Mouse (Mus musculus) liver, embryonic 14.5 days (tissue): ENCODE data around the gene Sipa1. TPM values are rescaled to one million over a fixed set of nuclear protein-coding genes. Genes with fewer than 3 reads are reported as not detected.

Experiments
- ATAC-seq: fragments of 200-750 bp; cut with Nextera tagmentation; 2 replicates; pipeline ENCODE4 v1.8.0; 2017; ENCODE audit warnings: moderate number of reproducible peaks, mild to moderate bottlenecking, moderate library complexity; ENCODE audit not compliant: insufficient read depth
- DNase-seq, 3 experiments: peaks; one replicate each; pipeline ENCODE4 v3.0.0-alpha.2; 2012 to 2013; ENCODE audit warnings: low read depth in 3 of 3, low spot score in 3 of 3
- H3K27ac ChIP-seq: fragments of 300-500 bp; sonication (generic); 2 replicates; pipeline ENCODE4 v1.5.1; 2014; ENCODE audit warnings: moderate library complexity, mild to moderate bottlenecking, control low read depth, inconsistent platforms
- H3K27me3 ChIP-seq: fragments of 300-500 bp; sonication (generic); 2 replicates; pipeline ENCODE4 v1.6.1; 2014; ENCODE audit warnings: mild to moderate bottlenecking, low read length, moderate library complexity; ENCODE audit not compliant: control insufficient read depth, insufficient read depth
- H3K36me3 ChIP-seq: fragments of 300-500 bp; sonication (generic); replicated peaks from 2 replicates; pipeline ENCODE4 v1.6.1; 2014; ENCODE audit warnings: low read depth; ENCODE audit not compliant: control insufficient read depth, insufficient read depth
- H3K4me1 ChIP-seq, 2 experiments: fragments of 200-500 bp in 1 of 2; fragments of 300-500 bp in 1 of 2; sonication (generic) in 1 of 2; replicated peaks; 2 replicates each; pipeline ENCODE4 v1.6.1; 2012 to 2014; ENCODE audit warnings: antibody characterized with exemption in 1 of 2, inconsistent platforms in 1 of 2, low read length in 1 of 2; ENCODE audit not compliant: control insufficient read depth in 2 of 2, insufficient read depth in 2 of 2
- H3K4me2 ChIP-seq: fragments of 300-500 bp; sonication (generic); 2 replicates; pipeline ENCODE4 v1.6.1; 2014; ENCODE audit warnings: low read depth, mild to moderate bottlenecking, control low read depth, moderate library complexity
- H3K4me3 ChIP-seq, 2 experiments: fragments of 200-500 bp in 1 of 2; fragments of 300-500 bp in 1 of 2; sonication (generic) in 1 of 2; 2 replicates each; pipeline ENCODE4 v1.5.1; 2012 to 2014; ENCODE audit warnings: low read depth in 2 of 2, low read length in 2 of 2, mild to moderate bottlenecking in 2 of 2, control low read depth in 1 of 2, inconsistent platforms in 1 of 2, moderate library complexity in 1 of 2; ENCODE audit not compliant: insufficient read depth in 1 of 2
- H3K9ac ChIP-seq: fragments of 300-500 bp; sonication (generic); replicated peaks from 2 replicates; pipeline ENCODE4 v1.6.1; 2014; ENCODE audit warnings: mild to moderate bottlenecking, control low read depth, moderate library complexity
- H3K9me3 ChIP-seq: fragments of 300-500 bp; sonication (generic); 2 replicates; pipeline ENCODE4 v1.6.1; 2016; ENCODE audit warnings: low read length, mixed read lengths; ENCODE audit not compliant: control insufficient read depth
- CTCF ChIP-seq: IDR thresholded peaks from 2 replicates; pipeline ENCODE4 v1.5.1; 2016; ENCODE audit warnings: antibody characterized with exemption, low read depth, control low read depth
- EP300 ChIP-seq: IDR thresholded peaks from 2 replicates; pipeline ENCODE4 v1.6.1; 2016; ENCODE audit warnings: antibody characterized with exemption, low read depth
- WGBS: fragments of 180-500 bp; shearing (Covaris S2); extraction: QIAGEN DNeasy Blood & Tissue Kit; methylation state at CpG from one replicate; pipeline ENCODE4 v1.1.7; 2014; ENCODE audit not compliant: insufficient replicate concordance; 5-methylcytosine and 5-hydroxymethylcytosine counted together
- polyA plus RNA-seq, 2 experiments: library from polyadenylated mRNA; depleted of rRNA in 1 of 2; stranded (reverse) in 1 of 2; unstranded in 1 of 2; fragments of >200 nt; fragmentation: Nextera tagmentation in 1 of 2; extraction: Ambion mirVana in 1 of 2; gene quantifications; 2 replicates each; pipeline versions ENCODE4 v1.2.1 to v1.2.3; 2012 to 2014

The Sipa1 gene
- polyA plus RNA-seq, 2 experiments: 14.3 to 27.5 TPM

- Histone ChIP-seq H3K36me3 (peaks cover 63% of the 10 kb centered on the region), H3K27ac (no peak overlapping the region; the same call in 1 of the 2 replicates), H3K27me3 (no peaks in the 10 kb centered on the region), H3K4me1 (peaks cover 3 to 15% of the 10 kb centered on the region in 2 experiments; a peak in 2 of 4 replicates), H3K4me3 (no peak overlapping the region), H3K9me3 (no peaks in the 10 kb centered on the region), H3K9ac (no peak overlapping the region), H3K4me2 (no peak overlapping the region)
- ATAC-seq (no peak), DNase-seq (no peak)
- TF ChIP-seq EP300 (no peak), CTCF (no peak)
- WGBS: 89% methylated on average over 6 of the region's 6 CpGs
Observed at GRCm38 (mm10) chr19:5647791-5648190, 15.7 kb downstream of the Sipa1 start.

DNA sequence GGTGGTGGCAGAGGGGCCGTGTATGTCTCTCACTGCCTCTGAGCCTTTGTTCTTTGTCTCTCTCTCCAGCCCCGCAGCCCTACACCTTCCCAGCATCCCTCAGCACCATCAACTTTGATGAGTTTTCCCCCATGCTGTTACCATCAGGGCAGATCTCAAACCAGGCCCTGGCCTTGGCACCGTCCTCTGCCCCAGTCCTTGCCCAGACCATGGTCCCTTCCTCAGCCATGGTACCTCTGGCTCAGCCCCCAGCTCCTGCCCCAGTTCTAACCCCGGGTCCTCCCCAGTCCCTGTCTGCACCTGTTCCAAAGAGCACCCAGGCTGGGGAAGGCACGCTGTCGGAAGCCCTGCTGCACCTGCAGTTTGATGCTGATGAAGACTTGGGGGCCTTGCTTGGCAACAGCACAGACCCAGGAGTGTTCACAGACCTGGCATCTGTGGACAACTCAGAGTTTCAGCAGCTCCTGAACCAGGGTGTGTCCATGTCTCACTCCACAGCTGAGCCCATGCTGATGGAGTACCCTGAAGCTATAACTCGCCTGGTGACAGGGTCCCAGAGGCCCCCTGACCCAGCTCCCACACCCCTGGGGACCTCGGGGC is 16.7 kb downstream of the Sipa1 start:
- Histone ChIP-seq H3K9me3 (no peaks in the 10 kb centered on the region), H3K9ac (no peak overlapping the region), H3K27ac (no peak overlapping the region), H3K4me3 (no peak overlapping the region), H3K36me3 (peaks cover 61% of the 10 kb centered on the region), H3K27me3 (no peaks in the 10 kb centered on the region), H3K4me2 (no peak overlapping the region), H3K4me1 (peaks cover 0 to 14% of the 10 kb centered on the region in 2 experiments; a peak in 2 of 4 replicates)
- TF ChIP-seq EP300 (no peak), CTCF (no peak)
- WGBS: 76% methylated on average over 8 of the region's 8 CpGs
- no peak for DNase-seq
- no peak for ATAC-seq

- Histone ChIP-seq H3K9ac (no peak overlapping the region), H3K4me1 (peaks cover 0 to 12% of the 10 kb centered on the region in 2 experiments; a peak in 2 of 4 replicates), H3K36me3 (peaks cover 60% of the 10 kb centered on the region), H3K4me3 (no peak overlapping the region), H3K27ac (no peak overlapping the region), H3K4me2 (no peak overlapping the region), H3K27me3 (no peaks in the 10 kb centered on the region), H3K9me3 (no peaks in the 10 kb centered on the region)
- TF ChIP-seq EP300 (no peak), CTCF (no peak)
- DNase-seq (no peak), ATAC-seq (no peak)
- 89% methylated on average over 9 of the region's 9 CpGs for WGBS
Observed at GRCm38 (mm10) chr19:5645280-5645679, 18.2 kb downstream of the Sipa1 start.

- no peak for DNase-seq
- peaks cover 56% of the 10 kb centered on the region for H3K36me3 ChIP-seq
- 76% methylated on average over 8 of the region's 8 CpGs for WGBS
Observed at GRCm38 (mm10) chr19:5641641-5642040, 21.9 kb downstream of the Sipa1 start.

GRCm38 (mm10) chr19:5641021-5641420 is 22.5 kb downstream of the Sipa1 start:
- ATAC-seq: no peak
- peaks cover 52% of the 10 kb centered on the region for H3K36me3 ChIP-seq

More at GRCm38 (mm10) chr19:5641641-5642040, 21.9 kb downstream of the Sipa1 start:
- TF ChIP-seq EP300 (no peak), CTCF (no peak)
- peaks cover 13 to 17% of the 10 kb centered on the region in 2 experiments for H3K4me1 ChIP-seq
- no peak overlapping the region for H3K4me3 ChIP-seq
- no peaks in the 10 kb centered on the region for H3K27me3 ChIP-seq
- H3K9ac ChIP-seq: no peak overlapping the region
- ATAC-seq: no peak
- no peak overlapping the region for H3K4me2 ChIP-seq
- no peaks in the 10 kb centered on the region for H3K9me3 ChIP-seq
- H3K27ac ChIP-seq: no peak overlapping the region

More at GRCm38 (mm10) chr19:5641021-5641420, 22.5 kb downstream of the Sipa1 start:
- H3K4me1 ChIP-seq: peaks cover 13 to 22% of the 10 kb centered on the region in 2 experiments
- H3K4me2 ChIP-seq: no peak overlapping the region
- WGBS: 89% methylated on average over 17 of the region's 17 CpGs
- no peaks in the 10 kb centered on the region for H3K9me3 ChIP-seq
- no peak for DNase-seq
- no peak overlapping the region for H3K9ac ChIP-seq
- H3K4me3 ChIP-seq: no peak overlapping the region
- TF ChIP-seq CTCF (no peak), EP300 (no peak)
- H3K27ac ChIP-seq: no peak overlapping the region
- H3K27me3 ChIP-seq: no peaks in the 10 kb centered on the region
